Mouse (Mus musculus) MEL (cell line): ENCODE data around the gene Nisch. TPM values are rescaled to one million over a fixed set of nuclear protein-coding genes. Genes with fewer than 3 reads are reported as not detected.

Experiments
- DNase-seq: peaks from one replicate; pipeline ENCODE4 v3.0.0; 2011; ENCODE audit warnings: low read depth, low spot score
- H3K27ac ChIP-seq: 2 replicates; pipeline ENCODE4 v1.5.1; 2012; ENCODE audit warnings: low read depth, mild to moderate bottlenecking, control low read depth, low read length, moderate library complexity; ENCODE audit not compliant: control insufficient read depth
- H3K27me3 ChIP-seq, 2 experiments: fragments of 150-350 bp in 1 of 2; sonication (generic) in 1 of 2; 2 replicates each; pipeline ENCODE4 v1.6.1; 2012; ENCODE audit warnings: low read length in 2 of 2, mild to moderate bottlenecking in 2 of 2, improper control_type of control experiment in 1 of 2, moderate library complexity in 1 of 2; ENCODE audit not compliant: insufficient read depth in 2 of 2, control insufficient read depth in 1 of 2
- H3K36me3 ChIP-seq, 2 experiments: 2 replicates each; pipeline ENCODE4 v1.6.1; 2012 to 2014; ENCODE audit warnings: low read length in 2 of 2, improper control_type of control experiment in 1 of 2, inconsistent platforms in 1 of 2, mild to moderate bottlenecking in 1 of 2; ENCODE audit not compliant: insufficient read depth in 2 of 2, control insufficient read depth in 1 of 2
- H3K4me1 ChIP-seq, 2 experiments: fragments of 150-350 bp in 1 of 2; sonication (generic) in 1 of 2; 2 replicates each; pipeline ENCODE4 v1.6.1; 2012; ENCODE audit warnings: low read length in 2 of 2, improper control_type of control experiment in 1 of 2, mild to moderate bottlenecking in 1 of 2; ENCODE audit not compliant: insufficient read depth in 2 of 2, control insufficient read depth in 1 of 2
- H3K4me3 ChIP-seq, 2 experiments: fragments of 150-350 bp in 1 of 2; sonication (generic) in 1 of 2; 2 replicates each; pipeline ENCODE4 v1.5.1; 2012; ENCODE audit warnings: low read depth in 2 of 2, low read length in 2 of 2, mild to moderate bottlenecking in 2 of 2, moderate library complexity in 2 of 2, control low read depth in 1 of 2, improper control_type of control experiment in 1 of 2; ENCODE audit not compliant: control insufficient read depth in 1 of 2, insufficient read depth in 1 of 2
- H3K79me2 ChIP-seq: 2 replicates; pipeline ENCODE4 v1.6.1; 2012; ENCODE audit warnings: mild to moderate bottlenecking, low read length, moderate library complexity; ENCODE audit not compliant: control insufficient read depth, poor library complexity, insufficient read depth
- H3K9ac ChIP-seq: 2 replicates; pipeline ENCODE4 v1.6.1; 2012; ENCODE audit warnings: low read depth, mild to moderate bottlenecking, control low read depth, low read length, moderate library complexity; ENCODE audit not compliant: control insufficient read depth, poor library complexity, severe bottlenecking
- H3K9me3 ChIP-seq: fragments of 150-350 bp; sonication (generic); replicated peaks from 2 replicates; pipeline ENCODE4 v1.6.1; 2012; ENCODE audit warnings: mild to moderate bottlenecking, low read length, improper control_type of control experiment, moderate library complexity; ENCODE audit not compliant: insufficient read depth
- CHD1 ChIP-seq: IDR thresholded peaks from 2 replicates; pipeline ENCODE4 v1.6.1; 2012; ENCODE audit warnings: low read depth, mild to moderate bottlenecking, inconsistent platforms, low read length, improper control_type of control experiment
- CTCF ChIP-seq, 3 experiments: IDR thresholded peaks in 2 of 3; conservative IDR thresholded peaks in 1 of 3; 2 replicates each; pipeline ENCODE4 v1.5.1; 2011 to 2012; ENCODE audit warnings: low read length in 3 of 3, low read depth in 2 of 3, mild to moderate bottlenecking in 2 of 3, improper control_type of control experiment in 1 of 3, inconsistent platforms in 1 of 3, mixed read lengths in 1 of 3, moderate library complexity in 1 of 3; ENCODE audit not compliant: control insufficient read depth in 1 of 3, insufficient read depth in 1 of 3, poor library complexity in 1 of 3, severe bottlenecking in 1 of 3
- E2F4 ChIP-seq: IDR thresholded peaks from 2 replicates; pipeline ENCODE4 v1.6.1; 2011; ENCODE audit warnings: low read depth, low read length, improper control_type of control experiment, borderline replicate concordance
- ELF1 ChIP-seq: IDR thresholded peaks from 2 replicates; pipeline ENCODE4 v1.6.1; 2014; ENCODE audit warnings: low read depth, mild to moderate bottlenecking, inconsistent platforms, low read length, improper control_type of control experiment, moderate library complexity
- GABPA ChIP-seq: IDR thresholded peaks from 2 replicates; pipeline ENCODE4 v1.6.1; 2012; ENCODE audit warnings: low read depth, mild to moderate bottlenecking, inconsistent platforms, low read length, improper control_type of control experiment, moderate library complexity
- GATA1 ChIP-seq: IDR thresholded peaks from 2 replicates; pipeline ENCODE4 v1.6.1; 2011; ENCODE audit warnings: low read depth, low read length, improper control_type of control experiment
- HCFC1 ChIP-seq: IDR thresholded peaks from 2 replicates; pipeline ENCODE4 v1.6.1; 2012; ENCODE audit warnings: low read depth, mild to moderate bottlenecking, inconsistent platforms, low read length, improper control_type of control experiment, moderate library complexity
- JUND ChIP-seq: IDR thresholded peaks from 2 replicates; pipeline ENCODE4 v1.6.1; 2011; ENCODE audit warnings: low read depth, mild to moderate bottlenecking, improper control_type of control experiment, low read length
- KAT2A ChIP-seq: conservative IDR thresholded peaks from 2 replicates; pipeline ENCODE4 v1.6.1; 2012; ENCODE audit warnings: low read depth, low read length, improper control_type of control experiment, inconsistent platforms
- MAFK ChIP-seq: IDR thresholded peaks from 2 replicates; pipeline ENCODE4 v1.6.1; 2011; ENCODE audit warnings: low read depth, mild to moderate bottlenecking, low read length, improper control_type of control experiment, borderline replicate concordance
- MAX ChIP-seq: IDR thresholded peaks from 2 replicates; pipeline ENCODE4 v1.6.1; 2011; ENCODE audit warnings: low read length, improper control_type of control experiment
- MYB ChIP-seq: IDR thresholded peaks from 2 replicates; pipeline ENCODE4 v1.6.1; 2011; ENCODE audit warnings: mild to moderate bottlenecking, low read depth, low read length, improper control_type of control experiment
- MYC ChIP-seq: IDR thresholded peaks from 2 replicates; pipeline ENCODE4 v1.6.1; 2011; ENCODE audit warnings: low read depth, mild to moderate bottlenecking, low read length, improper control_type of control experiment, moderate library complexity
- NELFE ChIP-seq: IDR thresholded peaks from 2 replicates; pipeline ENCODE4 v1.6.1; 2011; ENCODE audit warnings: low read depth, low read length, improper control_type of control experiment
- NRF1 ChIP-seq: IDR thresholded peaks from 2 replicates; pipeline ENCODE4 v1.6.1; 2014; ENCODE audit warnings: low read depth, mild to moderate bottlenecking, inconsistent platforms, low read length, improper control_type of control experiment, moderate library complexity; ENCODE audit not compliant: poor library complexity, insufficient read depth, severe bottlenecking
- POLR2A ChIP-seq, 2 experiments: IDR thresholded peaks; 2 replicates each; pipeline ENCODE4 v1.6.1; 2011 to 2012; ENCODE audit warnings: low read length in 2 of 2, mild to moderate bottlenecking in 2 of 2, control low read depth in 1 of 2, improper control_type of control experiment in 1 of 2, low read depth in 1 of 2, moderate library complexity in 1 of 2; ENCODE audit not compliant: control insufficient read depth in 1 of 2, insufficient read depth in 1 of 2, poor library complexity in 1 of 2
- RAD21 ChIP-seq: IDR thresholded peaks from 2 replicates; pipeline ENCODE4 v1.6.1; 2011; ENCODE audit warnings: mild to moderate bottlenecking, low read depth, low read length, improper control_type of control experiment
- RCOR1 ChIP-seq: IDR thresholded peaks from 2 replicates; pipeline ENCODE4 v1.6.1; 2012; ENCODE audit warnings: low read depth, mild to moderate bottlenecking, inconsistent platforms, low read length, improper control_type of control experiment
- SIN3A ChIP-seq: IDR thresholded peaks from 2 replicates; pipeline ENCODE4 v1.6.1; 2012; ENCODE audit warnings: low read length, improper control_type of control experiment, inconsistent platforms
- SMC3 ChIP-seq: IDR thresholded peaks from 2 replicates; pipeline ENCODE4 v1.6.1; 2011; ENCODE audit warnings: low read depth, low read length, improper control_type of control experiment
- TAL1 ChIP-seq: IDR thresholded peaks from 2 replicates; pipeline ENCODE4 v1.6.1; 2012; ENCODE audit warnings: mild to moderate bottlenecking, inconsistent platforms, low read length, moderate library complexity, mixed read lengths
- TBP ChIP-seq: IDR thresholded peaks from 2 replicates; pipeline ENCODE4 v1.8.0; 2011; ENCODE audit warnings: low read depth, low read length, improper control_type of control experiment
- USF1 ChIP-seq: IDR thresholded peaks from 2 replicates; pipeline ENCODE4 v1.6.1; 2014; ENCODE audit warnings: low read depth, mild to moderate bottlenecking, inconsistent platforms, low read length, improper control_type of control experiment, moderate library complexity
- ZKSCAN1 ChIP-seq: IDR thresholded peaks from 2 replicates; pipeline ENCODE4 v1.6.1; 2012; ENCODE audit warnings: low read depth, mild to moderate bottlenecking, inconsistent platforms, low read length, improper control_type of control experiment, moderate library complexity
- ZNF384 ChIP-seq: IDR thresholded peaks from 2 replicates; pipeline ENCODE4 v1.6.1; 2012; ENCODE audit warnings: low read depth, mild to moderate bottlenecking, inconsistent platforms, low read length, improper control_type of control experiment
- polyA plus RNA-seq, 2 experiments: library from polyadenylated mRNA; stranded (reverse) in 1 of 2; unstranded in 1 of 2; fragments of >175 nt in 1 of 2; fragments of >200 nt in 1 of 2; gene quantifications; 2 replicates each; pipeline versions ENCODE4 v1.2.1 to v1.2.4; 2012; ENCODE audit warnings: low replicate concordance in 2 of 2, low read depth in 1 of 2; ENCODE audit not compliant: insufficient read length in 2 of 2, insufficient read depth in 1 of 2, missing spikeins in 1 of 2
- total RNA-seq: library from RNA; depleted of rRNA; stranded (reverse); fragments of 300-350 nt; gene quantifications from 2 replicates; pipeline ENCODE4 v1.2.3, GENCODE M21; 2012

The Nisch gene
- total and polyA plus RNA-seq, 3 experiments = 53.0 to 154 TPM; not detected in 1

DNA sequence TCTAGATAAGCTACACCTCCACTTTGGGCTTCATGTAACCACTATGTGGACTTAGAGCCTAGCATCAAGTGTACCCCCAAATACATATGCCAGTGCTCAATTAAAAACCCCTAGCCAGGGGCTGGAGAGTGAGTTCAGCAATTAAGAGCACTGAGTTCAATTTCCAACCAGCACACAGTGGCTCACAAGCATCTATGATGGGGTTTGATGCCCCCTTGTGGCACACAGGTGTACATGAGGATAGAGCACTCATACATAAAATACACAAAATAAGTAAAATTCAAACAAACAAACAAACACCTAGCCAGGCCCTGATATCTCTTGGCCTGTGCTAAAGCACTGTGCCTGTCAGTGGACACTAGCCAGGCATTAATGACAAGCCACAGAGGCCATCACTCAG is 20.8 kb downstream of the Nisch start:
- no peak overlapping the region for H3K4me3 ChIP-seq
- no peak overlapping the region for H3K27ac ChIP-seq
- H3K9ac ChIP-seq = no peak overlapping the region
- H3K36me3 ChIP-seq = peaks cover 3 to 10% of the 10 kb centered on the region in 2 experiments; a peak in 3 of 4 replicates
- no peaks in the 10 kb centered on the region for H3K9me3 ChIP-seq
- TF ChIP-seq CTCF (IDR thresholded peaks at IDR 0.05 in 2 of 3, conservative IDR thresholded peaks at IDR 0.05 in 1 of 3; ENCODE audit: control insufficient read depth in 1 of 3, insufficient read depth in 1 of 3, low read depth in 2 of 3, low read length in 3 of 3, poor library complexity in 1 of 3, severe bottlenecking in 1 of 3) = peak; percentile 43 to 71 (median 67); a peak in 5 of 6 replicates
- no peak for TF ChIP-seq KAT2A
- peak; percentile 56 for TF ChIP-seq SMC3
- TF ChIP-seq RAD21 = peak; percentile 58
- TF ChIP-seq HCFC1 = no peak
- TF ChIP-seq, all 39 proteins: peak for 3
- Histone ChIP-seq H3K27me3 (no peaks in the 10 kb centered on the region), H3K4me1 (peaks cover 0 to 6% of the 10 kb centered on the region in 2 experiments; a peak in 2 of 4 replicates), H3K79me2 (no peaks in the 10 kb centered on the region)
- peak; percentile 67 for DNase-seq

DNA sequence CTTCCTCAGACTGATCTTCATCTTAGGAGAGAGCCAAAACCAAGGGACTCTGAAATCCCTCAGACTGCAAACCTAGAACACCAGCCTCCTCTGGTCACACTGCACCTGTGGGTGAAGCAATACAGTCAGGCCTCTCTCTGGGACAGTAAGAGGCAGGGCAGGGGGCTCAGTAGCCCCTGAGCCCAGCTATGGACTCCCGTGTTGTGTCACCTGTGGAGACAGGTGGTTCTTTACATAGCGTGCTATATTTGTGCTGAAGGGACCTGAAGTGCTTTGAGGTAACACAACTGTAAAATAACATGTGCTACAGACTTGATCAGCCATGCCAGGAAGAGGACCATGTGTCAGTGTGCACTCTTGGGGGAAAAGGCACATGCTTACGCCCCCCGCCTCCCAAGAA is 21.2 kb downstream of the Nisch start:
- TF ChIP-seq MAFK (no peak), E2F4 (no peak), MAX (no peak), POLR2A (IDR thresholded peaks at IDR 0.05; ENCODE audit: control insufficient read depth in 1 of 2, insufficient read depth in 1 of 2, low read depth in 1 of 2, low read length in 2 of 2, poor library complexity in 1 of 2) (no peak), GATA1 (no peak), USF1 (no peak), NRF1 (no peak), ELF1 (no peak), NELFE (no peak), TBP (no peak), MYC (no peak), ZKSCAN1 (no peak), GABPA (no peak), ZNF384 (no peak), CHD1 (no peak), TAL1 (no peak), RCOR1 (no peak), MYB (no peak), JUND (no peak), SIN3A (no peak)
- Histone ChIP-seq H3K27ac (no peak overlapping the region), H3K4me3 (no peak overlapping the region), H3K4me1 (peaks cover 0 to 6% of the 10 kb centered on the region in 2 experiments; a peak in 2 of 4 replicates), H3K9me3 (no peaks in the 10 kb centered on the region), H3K9ac (no peak overlapping the region), H3K36me3 (peaks cover 3 to 9% of the 10 kb centered on the region in 2 experiments; a peak in 3 of 4 replicates), H3K27me3 (no peaks in the 10 kb centered on the region), H3K79me2 (no peaks in the 10 kb centered on the region)
- no peak for DNase-seq
